Mouse (Mus musculus) lung, postnatal 0 days (tissue): ENCODE results near the gene Neurl1b.

Experiments used
- CTCF ChIP-seq: IDR thresholded peaks from 2 replicates; pipeline ENCODE4 v1.5.1; 2016; ENCODE audit warnings: antibody characterized with exemption, mild to moderate bottlenecking
- EP300 ChIP-seq: IDR thresholded peaks from 2 replicates; pipeline ENCODE4 v1.6.1; 2016; ENCODE audit warnings: antibody characterized with exemption, mild to moderate bottlenecking, control low read depth

- TF ChIP-seq EP300 (no peak), CTCF (no peak)
Observed at GRCm38 (mm10) chr17:26397339-26397738, 17.3 kb upstream of the Neurl1b start.
